Mouse (Mus musculus) common myeloid progenitor, adult 5-6 weeks (primary cell): ENCODE measurements around the gene Ikzf1. TPM values are rescaled to one million over a fixed set of nuclear protein-coding genes. Genes with fewer than 3 reads are reported as not detected.

Experiments used
- ATAC-seq: replicated peaks from 2 replicates; pipeline ENCODE4 v1.8.0; 2016; ENCODE audit warnings: low read depth, mild to moderate bottlenecking, moderate TSS enrichment, inconsistent platforms; ENCODE audit not compliant: poor library complexity, severe bottlenecking
- total RNA-seq: library from RNA; stranded (forward); fragments of 200-1000, 187-1606 nt; gene quantifications from 2 replicates; pipeline ENCODE4 v1.2.3, GENCODE M21; 2017

The Ikzf1 gene
- total RNA-seq, result 197 and 213 TPM in 2 replicates

- peak; percentile 43 for ATAC-seq
Observed at GRCm38 (mm10) chr11:11684930-11685852, at the start of gene Ikzf1. Gene Ikzf1, plus strand, starts transcription at chr11:11685003.

- ATAC-seq, result no peak
Observed at GRCm38 (mm10) chr11:11644303-11644702, 40.5 kb upstream of the Ikzf1 start.

GRCm38 (mm10) chr11:11656388-11656787 lies 28.4 kb upstream of the Ikzf1 start:
- ATAC-seq, result 0 out of 2 replicates have a peak, but pooled peaks have one; percentile 3

- ATAC-seq, result peak; percentile 92
Observed at GRCm38 (mm10) chr11:11656995-11657530, 27.7 kb upstream of the Ikzf1 start.

DNA sequence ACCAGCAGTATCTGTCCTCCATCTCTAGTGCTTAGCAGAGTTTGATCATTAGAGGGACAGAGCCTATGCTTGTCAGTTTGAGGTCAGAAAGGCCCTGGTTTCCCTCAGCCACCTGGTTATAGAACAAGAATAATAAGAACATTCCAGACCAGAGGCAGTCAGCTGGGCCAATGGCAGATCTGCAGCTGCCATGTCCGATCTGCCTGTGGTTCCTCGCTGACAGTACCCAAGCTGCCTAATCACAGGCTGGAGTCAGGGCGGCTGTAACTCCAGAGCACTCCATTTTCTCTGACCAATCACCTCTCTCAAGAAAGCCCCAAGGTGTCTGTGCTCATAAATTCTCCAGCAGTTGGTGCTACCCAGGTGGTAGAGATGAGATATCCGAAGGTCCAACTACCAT lies 27.2 kb upstream of the Ikzf1 start:
- ATAC-seq, result peak; percentile 16

DNA sequence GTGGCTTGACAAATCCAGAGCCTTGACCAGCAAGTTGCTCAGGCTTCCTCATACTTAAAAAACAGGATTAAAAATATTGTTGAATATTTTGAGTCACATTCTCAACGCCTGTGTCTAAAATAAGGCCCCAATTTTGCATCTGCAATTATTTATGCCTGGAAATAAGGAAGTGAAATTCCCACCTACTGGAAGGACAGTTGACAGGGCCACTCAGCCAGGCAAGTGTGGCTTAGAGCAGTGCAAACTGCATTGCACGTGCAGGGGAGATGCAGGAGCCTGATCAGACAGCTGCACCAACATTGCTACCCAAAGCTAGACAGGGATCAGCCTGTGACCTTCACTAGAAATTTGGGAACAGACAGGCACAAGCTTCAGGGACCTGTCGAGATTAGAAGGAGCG lies 26.0 kb upstream of the Ikzf1 start:
- no peak for ATAC-seq

GRCm38 (mm10) chr11:11660651-11661050 lies 24.2 kb upstream of the Ikzf1 start:
- no peak for ATAC-seq

DNA sequence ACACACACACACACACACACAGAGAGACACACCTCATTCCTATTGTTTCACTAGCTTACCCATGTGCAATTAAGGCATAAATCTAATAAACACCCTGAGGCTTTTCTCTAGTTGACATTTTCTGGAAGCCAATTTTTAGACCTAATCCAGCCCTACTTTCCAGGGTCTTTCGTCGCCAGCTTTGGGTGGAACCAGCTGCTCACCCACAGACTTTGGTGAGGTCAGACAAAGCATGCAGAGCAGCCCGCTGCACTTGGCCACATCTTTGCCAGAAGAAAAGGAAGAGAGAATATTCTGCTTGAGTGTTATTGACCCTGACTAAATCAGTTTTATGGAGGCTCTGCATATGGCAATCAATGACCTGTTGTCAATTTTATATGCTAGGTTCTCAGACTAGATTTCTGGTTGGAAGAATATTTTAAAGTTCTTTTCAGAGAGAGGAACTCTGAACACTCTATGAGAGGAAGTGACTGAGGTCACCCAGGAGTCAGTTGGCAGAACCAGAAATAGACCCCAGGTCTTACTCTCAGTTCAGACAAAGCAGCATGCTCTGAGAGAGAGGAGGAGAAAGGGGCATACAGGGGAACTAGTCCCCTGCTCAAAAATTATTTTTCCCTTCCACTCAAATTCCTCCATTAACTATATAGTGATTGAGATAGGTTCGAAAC lies 17.4 kb upstream of the Ikzf1 start:
- peak; percentile 75 for ATAC-seq

- ATAC-seq, result no peak; the same call in 1 of the 2 replicates
Observed at GRCm38 (mm10) chr11:11667922-11668290, 16.9 kb upstream of the Ikzf1 start.

DNA sequence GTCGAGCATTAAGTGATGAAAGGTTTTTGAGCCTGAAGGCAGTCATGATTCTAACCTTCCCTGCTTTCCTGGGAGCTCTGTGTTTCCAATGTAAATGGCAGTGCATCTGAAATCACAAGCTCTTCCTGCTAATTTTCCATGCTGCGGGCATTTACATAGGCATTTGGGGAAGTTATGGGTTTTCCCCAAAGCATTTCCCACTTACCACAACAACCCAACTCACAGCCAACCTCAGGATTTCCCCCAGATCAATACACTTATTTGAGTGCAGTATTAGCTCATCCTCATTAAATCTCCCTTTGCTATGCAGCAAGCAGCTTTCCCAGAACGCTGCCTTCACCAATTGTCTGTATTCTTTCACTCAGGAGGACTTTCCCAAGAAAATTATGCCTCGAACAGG lies 11.8 kb upstream of the Ikzf1 start:
- no peak for ATAC-seq

- no peak for ATAC-seq
Observed at GRCm38 (mm10) chr11:11675063-11675462, 9.7 kb upstream of the Ikzf1 start.

DNA sequence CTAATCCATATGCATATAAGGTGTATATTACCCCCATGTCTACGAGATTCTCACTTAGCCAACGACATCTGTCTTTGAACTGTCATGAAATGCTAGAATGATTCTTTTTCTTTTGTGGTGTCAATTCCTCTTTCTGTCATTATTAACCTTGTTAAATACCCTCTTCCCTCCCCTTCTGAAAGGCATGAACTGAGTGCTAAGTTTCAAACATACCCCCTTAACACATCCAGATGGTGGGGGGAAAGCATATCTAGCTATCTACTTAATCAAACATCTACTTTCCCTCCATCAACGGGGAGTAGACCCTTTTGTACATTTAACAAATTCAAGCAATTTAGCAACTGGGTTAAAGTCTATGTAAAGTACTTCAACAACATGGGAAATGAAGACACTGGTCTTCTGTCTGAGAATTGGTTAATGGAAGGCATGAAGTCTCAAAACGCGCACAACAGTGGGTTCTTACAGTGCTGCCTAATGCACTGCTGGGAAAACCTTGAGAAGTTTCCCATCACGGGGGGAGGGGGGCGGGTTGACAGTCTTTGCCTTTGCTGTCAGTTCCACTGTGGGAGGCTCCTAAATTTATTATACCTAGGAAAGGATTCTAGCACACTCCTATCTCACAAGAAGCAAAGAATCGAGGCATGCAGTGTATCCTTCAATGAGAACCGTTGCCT lies 8.6 kb upstream of the Ikzf1 start:
- no peak for ATAC-seq

GRCm38 (mm10) chr11:11677165-11677564 lies 7.6 kb upstream of the Ikzf1 start:
- no peak for ATAC-seq

DNA sequence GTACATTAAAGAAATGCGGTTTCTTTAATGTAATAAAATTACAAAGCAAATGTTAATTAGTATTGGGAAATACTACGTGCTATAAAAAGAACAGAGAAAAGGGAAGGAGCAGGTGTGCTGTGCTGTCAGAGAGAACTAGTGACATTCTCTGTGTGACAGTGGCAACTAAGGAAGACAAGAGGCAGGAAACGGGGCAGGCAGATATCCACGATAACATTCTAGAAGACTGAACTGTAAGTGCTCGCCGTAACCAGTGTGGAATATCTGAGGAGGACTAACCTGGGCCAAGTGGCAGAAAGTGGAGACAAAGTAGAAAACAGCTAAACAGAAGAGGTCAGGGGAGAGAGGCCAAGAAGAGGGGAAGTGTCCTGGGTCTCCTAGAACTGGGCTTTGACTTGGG lies 5.8 kb upstream of the Ikzf1 start:
- peak; percentile 59 for ATAC-seq

- no peak; the same call in 1 of the 2 replicates for ATAC-seq
Observed at GRCm38 (mm10) chr11:11684056-11684929, 510 bp upstream of the Ikzf1 start.

DNA sequence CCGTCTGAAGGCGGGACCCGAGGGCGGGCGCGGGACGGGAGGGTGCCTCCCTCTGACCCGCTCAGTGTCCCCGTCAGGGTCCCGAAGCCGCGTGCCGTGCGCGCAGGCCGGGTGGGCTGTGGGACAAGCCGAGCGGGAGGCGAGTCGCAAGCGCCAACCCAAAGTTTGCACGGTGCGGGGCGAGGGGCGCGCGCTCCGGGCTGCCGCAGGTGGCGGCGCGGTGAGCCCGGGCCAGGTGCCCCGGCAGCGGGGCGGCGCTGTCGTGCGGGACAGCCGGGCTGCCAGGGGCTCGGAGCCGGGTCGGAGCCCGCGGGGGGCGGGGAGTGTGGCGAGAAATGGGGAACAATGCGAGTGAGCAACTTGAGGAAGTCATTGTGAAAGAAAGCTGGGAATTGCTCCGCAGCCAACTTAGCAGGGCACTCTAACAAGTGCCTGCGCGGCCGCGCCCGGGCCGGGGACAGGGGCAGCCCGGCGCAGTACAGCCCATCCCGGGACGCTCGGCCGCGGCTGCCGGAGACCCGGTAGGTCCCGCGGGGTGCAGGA lies 1.1 kb downstream of the Ikzf1 start:
- ATAC-seq, result peak; percentile 62

DNA sequence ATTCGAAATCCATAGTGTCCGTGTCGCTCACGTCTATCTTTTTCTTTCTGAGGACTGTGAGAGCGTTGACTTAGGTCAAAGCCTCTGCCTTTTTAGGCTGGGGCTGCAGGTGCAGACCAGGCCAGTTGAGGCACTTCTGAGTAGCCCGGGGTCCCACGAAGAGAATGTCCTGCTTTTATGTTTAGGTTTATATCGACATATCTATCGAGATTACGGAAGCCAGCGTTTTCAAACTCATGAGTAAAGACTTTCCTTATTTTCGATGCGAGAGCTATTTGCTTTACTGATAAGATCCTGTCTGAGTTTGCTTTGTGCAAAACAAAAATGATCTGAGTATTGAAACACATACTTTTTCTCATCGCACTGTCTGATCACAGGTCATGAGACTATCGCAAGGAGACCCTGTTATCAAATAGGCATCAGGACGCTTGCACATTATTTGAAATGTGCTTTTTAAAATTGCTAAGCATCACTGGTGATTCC lies 1.8 kb downstream of the Ikzf1 start:
- ATAC-seq, result no peak

- ATAC-seq, result no peak
Observed at GRCm38 (mm10) chr11:11687551-11688185, 2.9 kb downstream of the Ikzf1 start.
